1 mouse cellular context compared by ENCODE assay signal in genomic region chr14:73878866-73879419, GRCm38 (mm10).
TF ChIP-seq lines count a peak whose summit lies in the region.

No protein-coding gene starts in this region.

TF ChIP-seq in CH12.LX, 34 proteins besides CTCF, POLR2A, EP300 and RAD21 (continued from another document):
- no peak for TF ChIP-seq TCF12 (IDR thresholded peaks at IDR 0.05; ENCODE audit: low read depth, low read length)
